Comparison of ENCODE assay signal across 12 mouse cellular contexts in the genomic region with DNA sequence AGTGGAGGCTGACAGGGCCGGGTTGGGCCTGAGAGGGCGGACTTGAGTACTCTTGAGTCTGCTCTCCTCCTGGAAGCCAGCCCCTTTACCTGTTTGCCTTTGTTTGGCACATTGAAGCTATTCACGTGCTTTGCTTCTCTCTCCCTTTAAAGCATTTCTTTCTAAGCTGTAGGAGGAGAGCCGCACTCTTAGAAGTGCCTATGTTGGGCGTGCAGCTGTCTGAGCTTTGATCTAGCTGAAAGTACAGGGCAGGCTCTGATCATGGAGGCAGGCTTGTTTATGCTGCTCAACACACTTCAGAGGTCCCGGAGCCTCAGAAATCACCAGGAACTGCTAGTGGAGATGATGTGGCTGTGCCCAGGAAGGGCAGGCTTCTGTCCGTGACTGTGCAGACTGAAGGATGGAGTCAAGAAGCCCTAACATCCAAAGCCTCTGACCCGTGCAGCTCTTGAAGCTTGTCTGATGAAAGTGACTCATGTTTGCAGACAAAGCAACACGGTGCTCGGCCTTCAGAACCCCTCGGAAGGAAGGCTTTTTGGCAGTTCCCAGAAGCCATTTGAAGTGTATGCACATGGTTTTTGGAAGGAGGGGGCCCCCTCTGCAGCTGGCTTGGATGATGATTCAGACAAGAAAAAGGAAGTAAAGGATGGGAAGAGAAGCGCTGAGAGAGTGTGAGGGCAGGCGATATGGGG. TPM values are rescaled to one million over a fixed set of nuclear protein-coding genes. Genes with fewer than 3 reads are reported as not detected.
DNase-seq lines count a peak whose midpoint lies in the region; ATAC-seq and TF ChIP-seq lines count a peak whose summit lies in the region.
"Had no signal": no experiment of that assay in that cellular context is flagged by ENCODE, and none has a peak within 500 bp of the region (broad histone marks: within the 10 kb centered on the region; RNA-seq: fewer than 3 reads in every experiment).

No protein-coding gene starts in this region.

- H3K4me2 ChIP-seq in forebrain, postnatal 0 days (ENCODE audit: low read depth), result no peak overlapping the region
- H3K4me2 ChIP-seq in forebrain, embryonic 16.5 days (ENCODE audit: low read length), result no peak overlapping the region
- H3K4me2 ChIP-seq: hindbrain, embryonic 13.5 days had no signal

- DNase-seq in forebrain, postnatal 0 days, result no peak
- peak; percentile 55 for DNase-seq in c-Kit-positive CD71-negative TER-119-negative erythroid progenitor cells, embryonic 14.5 days (ENCODE audit: low read depth)
- DNase-seq in lung, postnatal 14 days, result peak; percentile 62
- peak; percentile 23 to 44 for DNase-seq in thymus, postnatal 10 days (ENCODE audit: low spot score in 2 of 2)
- DNase-seq in spleen, postnatal 4 days (ENCODE audit: low spot score in 2 of 2), result no peak
- DNase-seq in layer of hippocampus, adult 18-20 months (ENCODE audit: low spot score in 2 of 2), result no peak
- DNase-seq: cerebellum, adult 11-12 months had no signal

- peak; percentile 32; the same call in 1 of the 2 replicates for ATAC-seq in forebrain, postnatal 0 days
- no peak for ATAC-seq in forebrain, embryonic 16.5 days
- no peak for ATAC-seq in inflammation-experienced regulatory T-cells, adult 6 months
- ATAC-seq: CD4-positive, CD25-positive, alpha-beta regulatory T cell, adult 4 months had no signal

- no peak overlapping the region for H3K27ac ChIP-seq in forebrain, postnatal 0 days (ENCODE audit: low read depth, low read length)
- no peak overlapping the region for H3K27ac ChIP-seq in forebrain, embryonic 16.5 days (ENCODE audit: low read length)
- H3K27ac ChIP-seq: hindbrain, embryonic 13.5 days; kidney, postnatal 0 days had no signal

- H3K27me3 ChIP-seq in forebrain, postnatal 0 days (ENCODE audit: insufficient read depth, low read length), result no peaks in the 10 kb centered on the region
- H3K27me3 ChIP-seq in forebrain, embryonic 16.5 days (replicated peaks; ENCODE audit: control insufficient read depth, insufficient read depth, low read length), result no peaks in the 10 kb centered on the region
- H3K27me3 ChIP-seq: hindbrain, embryonic 13.5 days had no signal

- WGBS in forebrain, postnatal 0 days, result 80% methylated on average over 13 of the region's 13 CpGs
- WGBS in forebrain, embryonic 16.5 days, result 81% methylated on average over 13 of the region's 13 CpGs

- no peak overlapping the region for H3K4me3 ChIP-seq in forebrain, postnatal 0 days (ENCODE audit: low read depth, low read length)
- no peak overlapping the region for H3K4me3 ChIP-seq in forebrain, embryonic 16.5 days (replicated peaks; ENCODE audit: low read length)
- H3K4me3 ChIP-seq: hindbrain, embryonic 13.5 days had no signal

- TF ChIP-seq CTCF in forebrain, postnatal 0 days (IDR thresholded peaks at IDR 0.05; ENCODE audit: low read depth), result no peak

- no peak overlapping the region for H3K9ac ChIP-seq in forebrain, postnatal 0 days
- H3K9ac ChIP-seq in forebrain, embryonic 16.5 days (replicated peaks; ENCODE audit: low read depth, low read length), result no peak overlapping the region
- H3K9ac ChIP-seq: hindbrain, embryonic 13.5 days had no signal

- H3K4me1 ChIP-seq in forebrain, postnatal 0 days (ENCODE audit: insufficient read depth), result no peaks in the 10 kb centered on the region
- H3K4me1 ChIP-seq in forebrain, embryonic 16.5 days (replicated peaks; ENCODE audit: control insufficient read depth, insufficient read depth, low read length), result no peaks in the 10 kb centered on the region
- H3K4me1 ChIP-seq: hindbrain, embryonic 13.5 days had no signal

- H3K9me3 ChIP-seq in forebrain, postnatal 0 days (ENCODE audit: low read length), result no peaks in the 10 kb centered on the region
- H3K9me3 ChIP-seq in forebrain, embryonic 16.5 days (ENCODE audit: control insufficient read depth, low read length), result no peaks in the 10 kb centered on the region
- H3K9me3 ChIP-seq: hindbrain, embryonic 13.5 days had no signal

- H3K36me3 ChIP-seq in forebrain, postnatal 0 days (ENCODE audit: insufficient read depth), result no peaks in the 10 kb centered on the region
- no peaks in the 10 kb centered on the region for H3K36me3 ChIP-seq in forebrain, embryonic 16.5 days (ENCODE audit: control insufficient read depth, insufficient read depth)

RNA-seq across cellular contexts. Expression of a gene that starts 53.5 kb away (rescaled TPM):
- 11.9 and 16.8 TPM in 2 replicates for total RNA-seq in forebrain, postnatal 0 days (2014; rRNA removed)
- polyA plus RNA-seq in forebrain, postnatal 0 days (2015; fragmentation: Nextera tagmentation; extraction: Ambion mirVana), result 9.3 and 12.5 TPM in 2 replicates
- polyA plus RNA-seq in forebrain, embryonic 16.5 days (2015; fragmentation: Nextera tagmentation; extraction: Ambion mirVana), result 14.4 and 17.8 TPM in 2 replicates
- polyA plus RNA-seq in inflammation-experienced regulatory T-cells, adult 6 months (2017; shearing (Covaris generic)), result not detected
- 10 to 100 TPM in 1 of 2 experiments, 1 to 10 TPM in 1; 9.5 to 12.6 TPM for total RNA-seq in layer of hippocampus, adult 18-20 months (2021)

Comparison
In these comparisons a context has a peak if more than half of its experiments do, and no peak if none do; other contexts are left out.
1. DNase-seq: peak in c-Kit-positive CD71-negative TER-119-negative erythroid progenitor cells, embryonic 14.5 days (single experiment), lung, postnatal 14 days (single experiment) and thymus, postnatal 10 days (2 of 2); none in forebrain, postnatal 0 days (single experiment), spleen, postnatal 4 days (0 of 2) and layer of hippocampus, adult 18-20 months (0 of 2).